Mouse (Mus musculus) G1E (cell line): Measurements from ENCODE around the gene Rmdn3.
A peak's percentile ranks its signal among the peaks of the same experiment; 100 is the strongest.

Experiments used
- CTCF ChIP-seq: IDR thresholded peaks from 2 replicates; pipeline ENCODE4 v1.5.1; 2012; ENCODE audit warnings: low read depth, low read length, inconsistent platforms, mixed read lengths
- GATA1 ChIP-seq: IDR thresholded peaks from 2 replicates; pipeline ENCODE4 v1.6.1; 2012; ENCODE audit warnings: borderline replicate concordance, low read length, inconsistent platforms, mixed read lengths
- POLR2AphosphoS5 ChIP-seq: IDR thresholded peaks from 2 replicates; pipeline ENCODE4 v1.6.1; 2012; ENCODE audit warnings: low read depth, low read length, inconsistent platforms; ENCODE audit not compliant: insufficient replicate concordance
- TAL1 ChIP-seq: conservative IDR thresholded peaks from 2 replicates; pipeline ENCODE4 v1.6.1; 2012; ENCODE audit warnings: low read depth, low read length, inconsistent platforms, mixed read lengths

DNA sequence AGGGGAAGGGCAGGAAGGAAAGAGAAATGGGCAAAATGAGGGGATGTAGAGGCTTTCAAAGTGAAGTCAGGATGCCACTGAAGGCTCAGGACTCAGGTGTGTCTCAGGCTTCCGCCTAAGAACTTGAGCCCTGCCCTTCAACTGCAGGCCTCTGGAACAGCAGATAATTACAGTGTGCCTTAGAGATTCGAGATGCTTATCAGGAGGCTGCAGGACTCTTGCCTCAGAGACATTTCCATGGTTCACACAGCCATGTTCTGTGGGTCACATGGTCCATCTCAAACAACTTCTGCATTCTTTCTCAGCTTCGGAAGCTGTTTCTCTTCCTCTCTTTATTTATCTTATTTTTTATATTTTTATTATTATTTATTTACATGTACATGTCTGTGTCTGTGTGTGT lies 6.3 kb upstream of the Rmdn3 start:
- no peak for TF ChIP-seq POLR2AphosphoS5
- TF ChIP-seq CTCF = no peak
- no peak for TF ChIP-seq GATA1
- TF ChIP-seq TAL1 = peak; percentile 87
